Mouse (Mus musculus): Measurements from ENCODE around the gene Gm5148.

DNA sequence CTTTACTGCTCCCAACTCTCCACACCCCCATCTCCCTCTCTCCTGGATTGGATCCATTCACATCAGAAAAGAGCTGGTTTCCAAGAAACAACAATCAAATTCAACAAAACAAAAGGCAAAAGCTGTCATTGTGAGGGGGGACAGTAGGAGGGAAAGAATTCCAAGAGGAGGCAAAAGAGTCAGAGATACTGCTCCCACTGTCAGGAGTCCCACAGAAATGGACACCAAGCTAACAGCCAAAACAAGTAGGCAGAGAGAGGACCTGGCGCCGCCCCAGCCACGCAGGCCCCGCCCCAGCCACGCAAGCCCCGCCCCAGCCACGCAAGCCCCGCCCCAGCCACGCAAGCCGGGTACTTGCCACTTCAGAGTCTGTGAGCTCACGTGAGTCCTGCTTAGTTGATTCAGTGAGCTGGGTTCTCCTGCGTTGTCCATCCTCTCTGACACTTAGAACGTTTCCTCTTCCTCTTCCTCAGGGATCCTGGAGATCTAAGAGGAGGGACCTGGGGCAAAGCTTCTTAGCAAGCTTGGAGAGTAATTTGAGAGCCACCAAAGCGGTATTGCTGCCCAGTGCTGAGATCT is 19.5 kb downstream of the Gm5148 start:
- TF ChIP-seq POLR2A (IDR thresholded peaks at IDR 0.05; ENCODE audit: borderline replicate concordance, insufficient read depth, low read length) = no peak
- TF ChIP-seq CTCF (IDR thresholded peaks at IDR 0.05; ENCODE audit: borderline replicate concordance, insufficient read depth, low read depth, low read length) = no peak

Data from cerebellum, adult 2 months (tissue).